Mouse (Mus musculus) inflammation-experienced regulatory T-cells, adult 6 months (primary cell): Measurements from ENCODE around the gene Rps6kb2. TPM values are rescaled to one million over a fixed set of nuclear protein-coding genes. Genes with fewer than 3 reads are reported as not detected.
"Not testable (repeated sequence)": the region's sequence is repeated elsewhere in the genome, so short reads cannot be mapped to it uniquely, and the experiment has no call there.

ENCODE experiments used
- ATAC-seq: one replicate; pipeline ENCODE4 v1.8.0; 2017
- polyA plus RNA-seq, 3 experiments: library from polyadenylated mRNA; unstranded; fragments of 100-300 nt; shearing (Covaris generic); gene quantifications; one replicate each; pipeline ENCODE4 v1.2.1; 2017

The Rps6kb2 gene
- polyA plus RNA-seq, 3 experiments from 2014 or later = 26.3 to 35.3 (median 30.1) TPM

DNA sequence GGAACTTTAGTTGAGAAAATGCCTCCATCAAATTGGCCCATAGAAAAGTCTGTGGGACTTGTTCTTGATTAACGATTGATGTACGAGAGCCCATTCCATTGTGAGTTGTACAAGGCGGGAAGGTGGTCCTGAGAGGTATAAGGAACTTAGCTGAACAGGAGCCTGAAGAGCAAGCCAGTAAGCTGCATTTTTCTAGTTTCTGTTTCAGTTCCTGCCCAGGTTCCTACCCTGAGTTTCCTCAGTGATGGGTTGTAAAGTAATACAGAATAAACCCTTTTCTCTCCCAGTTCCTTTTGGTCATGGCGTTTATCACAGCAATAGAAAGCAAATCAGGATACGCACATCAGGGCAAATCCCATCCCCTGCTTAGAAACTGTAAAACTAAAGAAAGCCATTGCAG is 25.2 kb downstream of the Rps6kb2 start:
- no peak for ATAC-seq

DNA sequence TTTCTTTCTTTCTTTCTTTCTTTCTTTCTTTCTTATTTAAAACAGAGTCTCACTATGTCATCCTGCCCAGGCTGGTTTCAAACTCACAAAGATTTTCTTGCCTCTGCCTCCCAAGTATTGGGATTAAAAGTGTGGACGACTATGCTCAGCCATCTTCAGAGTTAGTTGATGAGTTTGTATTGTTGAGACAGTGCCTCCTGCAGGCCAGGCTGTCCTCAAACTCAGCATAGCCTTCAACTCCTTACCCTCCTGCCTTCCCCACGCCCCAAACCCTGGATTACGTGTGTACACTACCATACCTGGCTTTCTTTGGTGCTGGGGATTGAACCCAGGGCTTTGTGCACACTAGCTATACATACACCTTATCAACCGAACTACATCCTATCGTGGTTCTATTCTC is 26.7 kb downstream of the Rps6kb2 start:
- ATAC-seq = no peak

DNA sequence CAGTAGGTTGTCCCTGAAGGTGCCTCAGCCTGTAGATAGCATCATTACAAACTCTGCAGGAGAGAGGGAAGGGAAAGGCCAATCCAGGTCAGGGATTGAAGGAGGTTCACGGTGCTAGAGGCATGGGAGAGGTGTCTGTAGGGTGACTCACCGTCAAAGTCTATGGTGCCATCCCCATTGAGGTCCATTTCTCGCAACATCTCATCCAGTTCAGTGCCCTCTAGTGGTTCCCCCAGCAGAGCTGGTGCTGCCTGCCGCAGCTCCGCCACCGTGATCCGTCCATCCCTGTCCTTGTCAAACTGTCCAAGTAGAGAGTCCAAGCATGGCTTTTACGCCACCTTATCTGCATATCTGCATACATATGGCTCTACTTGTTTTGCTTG is 27.2 kb downstream of the Rps6kb2 start:
- peak; percentile 74 for ATAC-seq

DNA sequence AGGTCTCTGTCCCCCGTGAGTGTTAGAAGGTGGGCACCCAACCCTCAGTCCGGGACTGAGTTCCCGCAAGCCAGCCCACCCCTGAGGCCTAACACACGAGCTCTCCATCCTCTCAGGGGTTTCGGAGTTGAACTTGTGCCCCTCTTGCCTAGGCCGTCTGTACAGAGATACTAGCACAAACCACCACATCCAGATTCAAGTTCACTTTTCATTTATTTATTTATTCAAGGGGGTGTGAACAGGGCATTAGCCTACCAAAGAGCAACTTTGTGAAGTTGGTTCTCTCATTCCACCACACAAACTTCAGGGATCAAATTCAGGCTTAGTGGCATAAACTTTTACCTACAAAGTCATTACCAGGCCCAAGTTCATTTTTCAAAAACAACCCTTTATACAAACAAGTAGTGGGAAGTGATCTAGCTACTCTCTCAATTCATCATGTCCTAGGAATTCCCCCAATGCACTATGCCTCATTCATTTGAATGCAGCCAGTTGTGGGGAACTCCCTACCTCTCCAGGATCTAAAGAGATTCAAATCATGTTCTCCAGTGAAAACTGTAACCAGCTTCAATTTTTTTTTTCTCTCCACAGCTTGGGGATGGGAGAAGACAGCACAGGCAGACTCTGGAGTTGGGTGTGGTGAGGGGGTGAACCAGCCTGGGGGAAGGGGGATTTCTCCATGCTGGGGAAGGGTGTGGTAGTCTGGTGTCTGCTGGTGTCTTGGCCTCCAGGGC is 27.8 kb downstream of the Rps6kb2 start:
- peak; percentile 85 for ATAC-seq

DNA sequence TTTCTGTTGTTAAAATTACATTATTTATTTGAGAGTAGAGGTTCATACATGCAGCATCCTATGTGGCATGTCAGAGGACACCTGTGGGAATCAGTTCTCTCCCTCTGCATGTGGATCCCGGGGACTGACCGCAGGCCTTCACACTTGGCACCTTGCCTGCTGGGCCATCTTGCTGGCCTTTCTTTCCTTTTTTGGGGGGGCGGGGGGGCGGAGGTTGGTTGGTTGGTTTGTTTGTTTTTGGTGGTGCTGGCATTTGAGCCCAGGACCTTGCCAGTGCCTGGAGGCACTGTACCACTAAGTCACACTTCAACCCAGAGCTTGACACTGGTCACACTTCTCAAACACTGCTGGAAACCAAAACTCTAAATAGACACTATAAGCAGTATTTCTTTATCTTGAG is 28.8 kb downstream of the Rps6kb2 start:
- no peak for ATAC-seq

DNA sequence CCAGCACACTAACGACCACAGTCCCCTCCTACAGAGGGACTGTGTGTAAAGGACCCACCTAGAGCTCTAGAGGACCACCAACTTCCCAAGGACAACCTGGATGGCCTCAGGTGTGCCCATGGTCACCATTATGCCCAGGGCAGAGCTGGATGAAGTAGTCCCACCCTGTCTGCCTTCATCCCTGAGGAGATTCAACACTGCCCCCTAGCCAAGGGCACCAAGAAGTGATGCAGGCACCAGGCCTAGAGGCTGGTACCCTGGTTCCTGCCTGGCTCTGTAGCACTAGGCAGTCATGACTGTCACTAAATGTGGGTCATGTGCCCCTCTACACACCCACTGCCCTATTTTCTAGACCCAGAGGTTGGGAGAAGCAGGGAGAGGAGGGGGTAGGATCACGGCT is 31.4 kb downstream of the Rps6kb2 start:
- ATAC-seq = no peak

DNA sequence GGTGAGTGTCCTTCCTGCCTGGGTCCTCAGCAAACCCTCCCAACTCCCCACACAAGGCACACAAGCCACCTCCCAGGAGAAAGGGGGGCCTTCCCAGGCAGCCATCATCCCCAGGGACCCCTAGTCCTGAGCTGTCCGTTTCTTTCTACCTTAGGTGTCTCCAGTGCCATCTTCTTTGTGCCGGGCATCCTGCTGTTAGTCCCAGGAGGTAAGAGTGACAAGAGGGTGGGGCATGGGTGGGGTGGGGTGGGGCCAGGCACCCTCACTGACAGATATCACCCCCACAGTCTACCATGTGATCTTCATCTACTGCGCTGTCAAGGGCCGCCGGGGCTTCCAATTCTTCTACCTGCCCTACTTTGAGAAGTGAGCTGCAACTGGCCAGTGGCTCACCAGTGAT is 32.1 kb downstream of the Rps6kb2 start:
- ATAC-seq = no peak

DNA sequence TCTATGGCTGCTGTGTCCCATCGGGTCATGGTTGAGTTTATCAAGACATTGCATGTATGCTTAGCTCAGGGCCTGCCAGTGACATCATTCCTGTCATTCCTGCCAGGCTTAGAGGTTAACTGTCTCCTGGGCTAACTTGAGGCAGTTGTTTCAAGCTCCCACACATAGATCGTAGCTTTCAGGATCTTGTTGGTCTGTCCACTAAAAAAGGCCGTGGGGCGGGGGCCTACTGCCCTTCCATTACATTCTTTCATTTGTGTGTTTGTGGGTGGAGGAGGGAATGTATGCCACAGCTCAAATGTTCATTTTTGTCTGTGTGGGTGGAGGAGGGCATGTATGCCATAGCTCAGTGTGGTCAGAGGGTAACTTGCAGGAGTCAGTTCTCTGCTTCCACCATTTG is 33.0 kb downstream of the Rps6kb2 start:
- ATAC-seq = no peak

DNA sequence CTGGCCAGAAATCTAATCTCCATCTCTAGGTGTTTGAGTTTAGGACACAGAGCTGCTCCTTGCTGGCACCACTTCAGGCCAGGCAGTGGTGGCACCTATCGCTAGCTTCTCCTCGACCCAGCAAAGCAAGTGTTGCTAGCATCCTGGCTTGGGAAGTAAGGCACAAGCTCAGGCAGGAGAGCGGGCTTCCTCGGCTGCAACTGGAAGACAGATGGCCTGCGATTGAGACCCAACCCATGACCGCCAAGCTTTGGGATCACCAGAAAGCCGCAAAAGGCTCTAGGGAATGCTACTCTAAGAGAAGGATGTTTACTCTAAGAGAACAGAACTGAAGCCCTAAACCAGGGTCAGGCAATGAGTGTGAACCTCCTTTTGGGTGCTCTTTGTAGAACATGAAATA is 33.7 kb downstream of the Rps6kb2 start:
- no peak for ATAC-seq

DNA sequence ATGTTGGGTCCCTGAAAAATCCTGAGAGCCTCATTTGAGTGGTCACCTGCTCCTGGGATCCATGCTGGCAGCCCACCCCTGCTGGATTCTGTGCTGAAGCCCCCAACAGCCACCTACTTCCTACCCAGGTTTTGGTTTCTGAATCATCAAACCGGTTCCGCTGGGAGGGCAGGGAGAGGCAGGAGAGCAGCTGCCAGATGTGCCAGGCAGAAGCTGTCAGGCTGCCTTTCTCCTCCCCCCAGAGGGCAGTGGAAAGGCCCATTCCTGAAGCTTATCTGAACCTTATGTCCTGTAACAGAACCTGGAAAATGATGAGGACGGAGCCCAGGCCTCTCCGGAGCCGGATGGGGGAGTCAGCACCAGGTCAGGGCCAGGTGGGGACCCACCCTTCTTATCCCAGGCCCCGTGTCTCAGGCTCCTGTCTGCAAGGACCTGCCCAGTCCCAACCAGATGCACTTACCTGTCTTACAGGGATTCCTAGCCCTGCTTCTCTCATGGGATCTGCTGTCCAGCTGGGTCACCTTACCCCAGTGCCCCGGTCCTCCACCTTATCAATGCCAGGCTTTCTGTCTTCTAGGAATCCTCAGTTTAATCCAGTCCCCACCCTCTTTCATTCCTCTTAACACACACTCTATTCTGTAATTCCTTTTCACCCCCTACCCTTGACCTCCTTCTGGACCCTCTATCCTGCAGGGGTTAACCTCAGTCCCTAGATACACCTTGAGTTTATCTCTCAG is 36.2 kb downstream of the Rps6kb2 start:
- no peak for ATAC-seq

DNA sequence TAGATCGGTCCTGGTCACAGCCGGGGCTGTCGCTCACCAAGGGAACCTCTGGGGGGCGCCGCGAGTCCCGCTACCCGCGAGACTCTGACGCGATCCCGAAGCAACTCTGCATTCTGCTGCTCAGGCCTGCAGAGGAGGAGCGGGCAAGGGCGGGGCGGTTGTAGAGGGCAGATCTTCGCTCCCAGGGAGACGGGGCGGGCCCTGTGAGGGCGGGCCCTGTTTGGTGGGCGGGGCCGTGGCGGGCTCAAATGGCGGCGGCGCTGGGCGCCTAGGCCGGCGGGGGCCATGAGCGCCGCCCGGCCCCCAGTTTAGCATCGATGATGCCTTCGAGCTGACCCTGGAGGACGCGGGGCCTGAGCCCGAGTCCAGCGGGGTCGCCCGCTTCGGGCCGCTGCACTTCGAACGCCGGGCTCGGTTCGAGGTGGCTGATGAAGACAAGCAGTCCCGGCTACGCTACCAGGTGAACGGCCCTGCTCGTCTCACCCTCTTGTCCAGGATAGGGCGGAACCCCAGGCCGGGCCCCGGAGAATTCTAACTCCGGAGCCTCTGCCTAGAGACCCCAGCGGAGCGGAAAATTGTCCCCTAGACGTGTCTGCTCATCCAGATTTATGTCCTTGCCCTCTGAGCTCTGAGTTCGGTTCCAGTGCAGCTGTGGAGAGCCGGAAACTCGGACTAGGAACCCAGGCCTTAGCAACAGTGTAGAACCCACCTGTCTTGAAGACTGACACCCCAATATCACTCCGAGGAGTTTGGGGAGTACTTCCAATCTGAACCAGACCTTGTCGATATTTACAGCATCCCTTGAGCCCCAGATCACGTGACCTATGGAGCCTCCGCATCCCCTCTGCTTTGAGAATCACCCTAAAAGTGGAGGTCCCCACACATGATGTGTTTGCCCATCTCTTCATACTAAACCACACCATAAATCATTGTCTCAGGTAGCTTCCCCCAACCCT is 37.1 kb downstream of the Rps6kb2 start, which contains the start of gene Aip:
TSS of gene Aip (minus strand) at position 118 of the 956 bp plus-strand sequence.
- peak; percentile 75 for ATAC-seq

DNA sequence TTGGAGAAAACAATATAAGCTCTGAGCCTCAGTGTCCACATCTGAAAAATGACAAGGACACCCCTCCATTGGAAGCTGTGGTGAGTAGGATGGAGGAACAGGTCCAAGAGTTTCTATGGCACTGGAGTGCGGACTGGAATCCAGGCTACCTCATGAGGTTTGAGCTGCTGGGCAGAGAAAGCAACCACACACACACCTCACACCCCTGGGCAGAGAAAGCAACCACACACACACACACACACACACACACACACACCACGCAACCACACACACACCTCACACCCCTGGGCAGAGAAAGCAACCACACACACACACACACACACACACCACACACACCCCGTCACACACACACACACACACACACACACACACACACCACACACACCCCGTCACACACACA is 37.9 kb downstream of the Rps6kb2 start:
- ATAC-seq = not testable (repeated sequence)

DNA sequence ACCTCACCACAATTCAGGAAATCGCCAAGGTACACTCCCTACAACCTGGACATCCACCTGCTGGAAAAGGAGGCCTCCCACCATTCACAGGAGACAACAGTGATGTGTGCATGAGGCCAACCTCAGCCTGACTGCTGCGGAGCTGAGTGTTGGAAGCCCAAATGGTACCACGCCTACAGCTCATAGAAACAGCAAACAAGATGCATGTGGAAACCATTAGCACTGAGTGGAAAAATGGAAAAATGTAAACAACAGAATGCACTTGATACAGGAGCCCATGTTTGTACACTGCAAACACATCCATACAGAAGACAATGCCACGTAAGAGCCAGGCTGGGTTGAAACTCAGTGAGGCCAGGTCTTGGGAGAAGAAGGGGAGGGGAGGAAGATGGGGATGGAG is 38.7 kb downstream of the Rps6kb2 start:
- ATAC-seq = no peak

DNA sequence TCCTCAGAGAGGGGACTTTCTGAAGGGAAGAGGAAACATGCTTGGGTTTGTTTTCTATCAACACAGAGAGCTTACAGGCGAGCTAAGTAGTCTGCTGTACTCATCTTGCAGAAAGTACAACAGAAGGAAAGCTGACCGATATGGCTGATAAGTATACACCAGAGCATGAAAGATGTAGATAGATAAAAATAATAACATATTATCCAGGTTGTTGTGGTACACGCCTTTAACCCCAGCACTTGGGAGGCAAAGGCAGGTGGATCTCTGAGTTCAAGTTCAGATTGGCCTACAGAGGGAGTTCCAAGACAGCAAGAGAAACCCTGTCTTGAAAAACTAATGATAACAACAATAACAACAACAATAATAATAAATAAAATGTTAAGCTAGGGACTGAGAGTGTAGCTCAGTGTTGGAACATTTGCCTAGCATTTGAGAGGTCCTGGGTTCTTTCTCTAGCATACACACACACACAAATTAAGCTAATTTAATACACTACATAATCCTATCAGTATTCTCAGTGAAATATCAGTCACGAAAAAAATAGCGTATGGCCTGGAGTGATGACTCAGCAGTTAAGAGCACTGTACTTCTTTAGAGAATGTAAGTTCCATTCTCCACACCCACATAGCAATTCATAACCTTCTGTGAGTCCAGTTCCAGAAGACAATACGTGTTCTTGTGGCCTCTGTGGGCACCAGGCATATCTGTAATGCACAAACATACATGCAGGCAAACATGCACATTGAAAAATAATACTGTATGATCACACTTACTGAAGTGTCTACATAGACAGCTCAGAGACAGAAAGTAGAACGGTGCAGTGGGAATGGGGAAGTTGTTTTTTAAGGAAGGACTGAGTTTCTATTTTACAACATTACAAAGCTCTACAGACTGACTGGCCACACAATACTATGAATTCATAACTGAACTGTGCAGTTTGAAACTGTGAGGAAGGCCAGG is 40.5 kb downstream of the Rps6kb2 start:
- no peak for ATAC-seq

DNA sequence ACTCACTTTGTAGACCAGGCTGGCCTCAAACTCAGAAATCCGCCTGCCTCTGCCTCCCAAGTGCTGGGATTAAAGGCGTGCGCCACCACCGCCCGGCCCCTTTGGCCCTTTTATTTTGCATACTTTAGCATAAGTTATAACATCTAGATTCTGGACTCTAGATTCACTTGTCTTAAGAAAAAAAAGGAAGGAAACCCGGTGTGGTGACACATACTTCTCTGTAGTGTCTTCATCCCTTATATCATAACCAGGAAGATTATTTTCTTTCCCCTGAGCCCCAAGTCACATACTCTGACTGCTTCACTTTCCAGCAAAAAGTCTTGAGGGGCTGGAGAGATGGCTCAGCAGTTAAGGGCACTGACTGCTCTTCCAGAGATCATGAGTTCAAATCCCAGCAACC is 41.3 kb downstream of the Rps6kb2 start:
- not testable (repeated sequence) for ATAC-seq

DNA sequence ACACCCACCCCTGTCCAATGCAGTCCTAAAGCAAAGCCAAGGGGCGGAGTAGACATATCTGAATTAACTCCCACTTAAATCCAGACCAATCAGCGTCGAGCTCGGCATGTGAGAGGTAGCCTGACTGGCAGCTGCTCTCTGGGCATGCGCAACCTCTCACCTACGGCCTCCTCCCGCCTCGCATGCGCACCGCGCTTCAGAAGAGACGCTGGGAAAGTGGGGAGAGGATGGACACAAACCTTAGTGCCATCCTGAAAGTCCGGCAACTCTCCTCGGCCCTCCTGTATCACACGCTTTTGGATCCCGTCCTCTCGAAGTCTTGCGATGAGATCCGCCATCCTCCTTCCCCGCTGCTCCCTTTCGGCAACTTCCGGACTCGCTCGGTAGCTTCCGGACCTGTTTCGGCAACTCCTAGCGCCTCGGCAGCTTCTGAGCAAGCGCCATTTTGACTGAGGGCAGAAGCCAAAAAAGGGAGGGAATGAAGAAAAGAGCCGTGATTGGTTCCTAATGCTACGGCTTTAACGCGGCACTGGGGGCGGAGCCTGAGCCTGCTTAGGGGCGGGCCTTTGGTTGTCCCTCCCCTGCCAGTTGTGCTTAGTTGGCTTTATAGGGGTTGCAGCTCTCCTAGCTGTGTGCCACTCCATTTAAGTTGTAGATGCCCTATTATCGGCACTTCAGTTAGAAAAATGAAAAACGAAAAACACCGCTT is 41.9 kb downstream of the Rps6kb2 start:
- peak; percentile 62 for ATAC-seq

DNA sequence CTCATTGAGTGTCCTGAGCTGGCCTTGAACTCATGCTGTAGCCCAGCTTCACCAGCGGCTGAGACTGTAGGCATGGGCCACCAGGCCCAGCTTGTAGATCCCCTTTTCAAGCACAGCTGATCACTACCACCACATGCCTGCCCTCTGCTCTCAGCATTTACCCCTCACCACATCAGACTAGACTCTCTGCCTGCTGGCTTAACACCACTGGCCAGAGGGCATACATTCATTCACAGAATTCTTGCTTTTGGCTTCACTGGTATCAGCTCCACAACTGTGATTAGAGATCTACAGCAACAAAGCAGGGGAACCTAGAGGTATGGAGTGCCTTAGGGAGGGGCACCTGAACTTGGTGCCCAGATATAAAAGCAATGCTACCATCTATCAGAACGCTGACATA is 42.7 kb downstream of the Rps6kb2 start:
- ATAC-seq = no peak

DNA sequence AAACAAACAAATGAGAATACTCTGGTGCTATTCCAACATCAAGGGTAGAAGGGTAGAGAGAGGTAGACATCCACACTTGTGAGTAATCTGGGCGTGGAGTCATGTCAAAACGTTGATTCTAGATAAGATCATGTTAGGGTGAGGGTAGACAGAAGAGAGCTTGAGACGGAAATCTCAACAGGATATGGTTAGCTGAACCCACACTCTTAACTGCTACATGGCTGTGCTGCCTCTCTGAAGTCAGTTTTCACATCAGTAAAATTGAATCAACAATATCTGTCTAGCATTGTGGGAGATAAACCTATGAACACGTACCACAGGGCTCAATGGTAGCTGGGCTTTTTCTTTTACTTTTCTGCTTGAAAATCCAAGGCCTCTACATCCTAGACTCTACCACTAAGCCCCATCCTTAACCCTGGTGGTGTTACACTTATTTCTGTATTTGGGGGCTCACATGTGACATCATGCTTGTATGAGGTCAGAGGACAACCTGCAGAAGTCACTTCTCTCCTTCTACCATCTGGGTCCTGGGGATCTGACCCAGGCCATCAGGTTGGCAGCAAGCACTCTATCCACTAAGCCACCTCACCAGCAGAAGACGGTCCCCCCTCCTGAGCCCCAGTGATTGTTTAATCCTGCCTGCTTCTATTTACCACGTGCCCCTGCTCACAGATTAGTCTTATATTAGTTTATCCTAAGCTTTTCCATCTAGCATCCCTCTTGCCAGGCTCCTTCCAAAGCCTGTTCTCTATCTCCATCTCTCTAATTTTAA is 43.3 kb downstream of the Rps6kb2 start:
- peak; percentile 79 for ATAC-seq

DNA sequence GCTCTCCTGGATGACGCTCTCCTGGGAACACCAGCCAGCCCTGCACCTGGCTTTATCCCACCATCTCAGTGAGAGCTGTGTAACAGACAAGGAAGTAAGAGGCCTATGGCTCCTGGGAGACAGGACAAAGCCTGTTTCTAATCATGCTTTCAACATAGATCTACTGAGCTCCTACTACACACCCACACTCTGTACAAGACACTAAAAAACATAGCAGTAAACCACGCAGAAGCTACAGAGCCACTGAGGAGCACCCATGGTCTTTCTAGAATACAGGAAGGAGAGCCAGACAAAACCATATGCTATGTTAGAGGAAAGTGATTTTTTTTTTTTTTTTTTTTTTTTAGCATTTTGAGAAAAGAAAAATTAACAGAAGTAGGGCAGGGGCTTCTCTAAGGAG is 44.8 kb downstream of the Rps6kb2 start:
- ATAC-seq = no peak

DNA sequence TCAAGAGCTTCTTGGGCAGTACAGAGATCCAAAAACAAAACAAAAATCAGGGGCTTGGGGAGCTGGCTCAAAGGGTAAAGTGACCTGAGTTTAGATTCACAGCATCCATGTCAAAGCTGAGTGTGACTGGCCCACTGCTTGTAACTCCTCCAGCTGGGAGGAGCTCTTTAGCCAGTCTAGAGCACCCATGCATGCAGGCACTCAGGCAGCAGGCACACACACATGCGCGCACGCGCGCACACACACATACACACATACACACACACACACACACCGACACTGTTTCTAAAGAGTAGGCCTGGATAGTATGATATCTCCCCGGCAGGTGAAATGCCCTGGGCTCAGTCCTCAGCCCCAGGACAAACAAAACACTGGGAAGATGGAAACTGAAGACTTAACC is 46.1 kb downstream of the Rps6kb2 start:
- ATAC-seq = no peak
